Mouse (Mus musculus) hindbrain, embryonic 11.5 days (tissue): ENCODE data around the gene Cuedc1. TPM values are rescaled to one million over a fixed set of nuclear protein-coding genes. Genes with fewer than 3 reads are reported as not detected.

Experiments used
- ATAC-seq: fragments of 200-750 bp; cut with Nextera tagmentation; 2 replicates; pipeline ENCODE4 v1.8.0; 2017; ENCODE audit warnings: mild to moderate bottlenecking, moderate TSS enrichment, moderate library complexity; ENCODE audit not compliant: low FRiP score
- DNase-seq: peaks from one replicate; pipeline ENCODE4 v3.0.0-alpha.2; 2015; ENCODE audit warnings: low spot score
- H3K27ac ChIP-seq: fragments of 300-500 bp; sonication (generic); 2 replicates; pipeline ENCODE4 v1.5.1; 2014; ENCODE audit warnings: mild to moderate bottlenecking, low read depth, low read length
- H3K27me3 ChIP-seq: fragments of 300-500 bp; sonication (generic); 2 replicates; pipeline ENCODE4 v1.6.1; 2014; ENCODE audit warnings: mild to moderate bottlenecking, low read length, moderate library complexity, mixed read lengths; ENCODE audit not compliant: control insufficient read depth, insufficient read depth
- H3K36me3 ChIP-seq: fragments of 300-500 bp; sonication (generic); 2 replicates; pipeline ENCODE4 v1.6.1; 2014; ENCODE audit warnings: mild to moderate bottlenecking, low read length, moderate library complexity, mixed read lengths; ENCODE audit not compliant: control insufficient read depth, insufficient read depth
- H3K4me1 ChIP-seq: fragments of 300-500 bp; sonication (generic); replicated peaks from 2 replicates; pipeline ENCODE4 v1.6.1; 2014; ENCODE audit warnings: low read length, mixed read lengths; ENCODE audit not compliant: control insufficient read depth, insufficient read depth
- H3K4me2 ChIP-seq: fragments of 300-500 bp; sonication (generic); replicated peaks from 2 replicates; pipeline ENCODE4 v1.6.1; 2014; ENCODE audit warnings: mild to moderate bottlenecking, low read depth, low read length
- H3K4me3 ChIP-seq: fragments of 300-500 bp; sonication (generic); 2 replicates; pipeline ENCODE4 v1.5.1; 2014; ENCODE audit warnings: low read depth, low read length
- H3K9ac ChIP-seq: fragments of 300-500 bp; sonication (generic); 2 replicates; pipeline ENCODE4 v1.6.1; 2014; ENCODE audit warnings: low read depth, low read length
- H3K9me3 ChIP-seq: fragments of 300-500 bp; sonication (generic); 2 replicates; pipeline ENCODE4 v1.6.1; 2016; ENCODE audit warnings: low read length; ENCODE audit not compliant: control insufficient read depth
- WGBS: fragments of 180-500 bp; shearing (Covaris S2); extraction: QIAGEN DNeasy Blood & Tissue Kit; methylation state at CpG from one replicate; pipeline ENCODE4 v1.1.7; 2014; 5-methylcytosine and 5-hydroxymethylcytosine counted together
- polyA plus RNA-seq: library from polyadenylated mRNA; unstranded; fragments of >200 nt; fragmentation: Nextera tagmentation; extraction: Ambion mirVana; gene quantifications from 2 replicates; pipeline ENCODE4 v1.2.1, GENCODE M21; 2014

Cuedc1 gene
- polyA plus RNA-seq, 1 experiment from 2014 or later, result 17.6 TPM

- Histone ChIP-seq H3K27ac (no peak overlapping the region), H3K36me3 (no peaks in the 10 kb centered on the region), H3K9me3 (no peaks in the 10 kb centered on the region), H3K27me3 (no peaks in the 10 kb centered on the region), H3K4me3 (no peak overlapping the region), H3K4me1 (peaks cover 20% of the 10 kb centered on the region), H3K4me2 (no peak overlapping the region), H3K9ac (no peak overlapping the region)
- 85% methylated on average over 7 of the region's 7 CpGs for WGBS
- ATAC-seq (no peak), DNase-seq (no peak)
Observed at GRCm38 (mm10) chr11:88164213-88164723, 66.4 kb downstream of the Cuedc1 start.

- no peak overlapping the region for H3K27ac ChIP-seq
- H3K4me3 ChIP-seq, result no peak overlapping the region
- no peaks in the 10 kb centered on the region for H3K36me3 ChIP-seq
- H3K9ac ChIP-seq, result no peak overlapping the region
- DNase-seq (no peak), ATAC-seq (no peak)
- H3K4me2 ChIP-seq, result no peak overlapping the region
- peaks cover 21% of the 10 kb centered on the region for H3K4me1 ChIP-seq
- H3K27me3 ChIP-seq, result no peaks in the 10 kb centered on the region
- WGBS, result 57% methylated on average over 14 of the region's 15 CpGs
- no peaks in the 10 kb centered on the region for H3K9me3 ChIP-seq
Observed at GRCm38 (mm10) chr11:88164801-88165377, 67.0 kb downstream of the Cuedc1 start.

GRCm38 (mm10) chr11:88165683-88166364, 68.0 kb downstream of the Cuedc1 start:
- H3K9me3 ChIP-seq, result no peaks in the 10 kb centered on the region
- ATAC-seq (no peak), DNase-seq (no peak)
- no peak overlapping the region for H3K4me3 ChIP-seq
- peaks cover 3% of the 10 kb centered on the region; the same call in 1 of the 2 replicates for H3K27me3 ChIP-seq
- no peaks in the 10 kb centered on the region for H3K36me3 ChIP-seq
- peaks cover 16% of the 10 kb centered on the region for H3K4me1 ChIP-seq
- H3K27ac ChIP-seq, result no peak overlapping the region
- no peak overlapping the region for H3K9ac ChIP-seq
- H3K4me2 ChIP-seq, result no peak overlapping the region
- 80% methylated on average over 10 of the region's 10 CpGs for WGBS

GRCm38 (mm10) chr11:88166471-88166870, 68.6 kb downstream of the Cuedc1 start:
- H3K4me2 ChIP-seq, result no peak overlapping the region
- no peak overlapping the region for H3K9ac ChIP-seq
- H3K4me3 ChIP-seq, result no peak overlapping the region
- H3K27me3 ChIP-seq, result peaks cover 3% of the 10 kb centered on the region; the same call in 1 of the 2 replicates
- WGBS, result 89% methylated on average over 7 of the region's 7 CpGs
- H3K27ac ChIP-seq, result no peak overlapping the region
- no peaks in the 10 kb centered on the region for H3K9me3 ChIP-seq
- H3K36me3 ChIP-seq, result no peaks in the 10 kb centered on the region
- no peak for DNase-seq
- H3K4me1 ChIP-seq, result peaks cover 14% of the 10 kb centered on the region; the same call in 1 of the 2 replicates
- ATAC-seq, result no peak

- H3K4me3 ChIP-seq, result no peak overlapping the region
- H3K4me1 ChIP-seq, result peaks cover 26% of the 10 kb centered on the region
- peak; percentile 54 for DNase-seq
- peaks cover 3% of the 10 kb centered on the region; the same call in 1 of the 2 replicates for H3K27me3 ChIP-seq
- H3K9ac ChIP-seq, result no peak overlapping the region
- H3K36me3 ChIP-seq, result no peaks in the 10 kb centered on the region
- H3K4me2 ChIP-seq, result no peak overlapping the region
- ATAC-seq, result 0 out of 2 replicates have a peak, but pooled peaks have one; percentile 26
- no peak overlapping the region for H3K27ac ChIP-seq
- no peaks in the 10 kb centered on the region for H3K9me3 ChIP-seq
- 28% methylated on average over 3 of the region's 3 CpGs for WGBS
Observed at GRCm38 (mm10) chr11:88168611-88169010, 70.8 kb downstream of the Cuedc1 start.

GRCm38 (mm10) chr11:88169531-88170040, 71.7 kb downstream of the Cuedc1 start:
- Histone ChIP-seq H3K27ac (no peak overlapping the region), H3K9me3 (no peaks in the 10 kb centered on the region), H3K36me3 (no peaks in the 10 kb centered on the region), H3K9ac (no peak overlapping the region), H3K4me1 (peaks cover 26% of the 10 kb centered on the region), H3K4me3 (no peak overlapping the region; the same call in 1 of the 2 replicates), H3K27me3 (peaks cover 3% of the 10 kb centered on the region; the same call in 1 of the 2 replicates), H3K4me2 (no peak overlapping the region)
- no peak for DNase-seq
- ATAC-seq, result no peak
- WGBS, result 24% methylated on average over 32 of the region's 32 CpGs

GRCm38 (mm10) chr11:88170606-88171005, 72.7 kb downstream of the Cuedc1 start:
- DNase-seq (no peak), ATAC-seq (no peak)
- H3K9ac ChIP-seq, result no peak overlapping the region
- H3K9me3 ChIP-seq, result no peaks in the 10 kb centered on the region
- H3K4me2 ChIP-seq, result no peak overlapping the region
- H3K27ac ChIP-seq, result no peak overlapping the region
- peaks cover 20% of the 10 kb centered on the region for H3K4me1 ChIP-seq
- H3K4me3 ChIP-seq, result no peak overlapping the region
- peaks cover 3% of the 10 kb centered on the region; the same call in 1 of the 2 replicates for H3K27me3 ChIP-seq
- no peaks in the 10 kb centered on the region for H3K36me3 ChIP-seq
- 54% methylated on average over 3 of the region's 3 CpGs for WGBS

- Histone ChIP-seq H3K27ac (no peak overlapping the region), H3K9me3 (no peaks in the 10 kb centered on the region), H3K4me2 (no peak overlapping the region), H3K36me3 (no peaks in the 10 kb centered on the region), H3K9ac (no peak overlapping the region), H3K27me3 (peaks cover 3% of the 10 kb centered on the region; the same call in 1 of the 2 replicates), H3K4me1 (peaks cover 20% of the 10 kb centered on the region), H3K4me3 (no peak overlapping the region)
- no peak for DNase-seq
- WGBS, result 61% methylated on average over 15 of the region's 15 CpGs
- no peak for ATAC-seq
Observed at GRCm38 (mm10) chr11:88171876-88172442, 74.1 kb downstream of the Cuedc1 start.
